Mouse (Mus musculus): Measurements from ENCODE around the gene Nefh. TPM values are rescaled to one million over a fixed set of nuclear protein-coding genes. Genes with fewer than 3 reads are reported as not detected.

Gene Nefh
- polyA plus RNA-seq, 1 experiment from 2014 or later, result 0.11 TPM

DNA sequence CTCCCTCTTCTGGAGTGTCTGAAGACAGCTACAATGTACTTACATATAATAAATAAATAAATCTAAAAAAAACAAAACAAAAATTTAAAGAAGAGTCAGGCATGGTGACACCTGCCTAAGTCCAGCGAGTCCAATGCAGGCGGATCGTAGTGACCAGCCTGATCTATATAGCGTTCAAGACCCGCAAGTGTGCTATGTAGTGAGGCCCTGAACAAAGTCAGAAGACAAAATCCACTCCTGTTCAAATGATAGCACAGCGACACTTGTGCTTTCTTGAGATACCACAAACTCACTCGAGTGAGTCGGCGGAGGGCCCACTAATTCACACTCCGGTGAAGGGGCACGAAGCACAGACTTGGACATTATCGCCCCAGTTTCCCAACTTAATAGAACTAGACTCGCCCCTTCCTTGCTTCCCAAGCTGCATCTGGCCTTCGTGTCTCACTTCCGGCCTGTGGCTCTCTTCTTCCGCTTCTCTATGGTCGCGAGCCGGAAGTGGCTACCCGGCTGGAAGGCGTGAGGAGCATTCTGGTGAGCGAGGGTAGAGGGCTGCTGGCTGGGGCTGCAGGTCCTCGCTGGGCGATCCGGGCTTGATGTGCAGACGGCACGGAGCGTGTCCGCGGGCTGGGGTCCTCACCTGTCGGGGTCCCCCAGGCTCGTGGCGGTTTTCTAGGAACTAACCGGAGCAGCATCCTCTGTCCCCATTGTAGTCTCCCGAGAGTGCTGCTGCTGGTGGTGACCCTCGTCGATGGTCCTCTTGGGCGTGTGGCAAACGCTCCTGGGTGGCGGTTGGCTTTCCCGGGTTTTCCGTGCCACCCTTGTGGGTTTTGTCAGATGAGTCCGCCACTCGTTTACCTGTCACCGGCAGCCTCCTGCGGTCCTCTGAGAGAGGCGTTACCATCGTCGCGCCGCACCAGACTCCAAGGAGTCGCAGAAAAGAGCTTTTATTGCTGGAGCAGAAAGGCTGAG, 52.7 kb downstream of the Nefh start, which contains the start of gene Thoc5:
TSS of gene Thoc5 (plus strand) at position 473 of the 969 bp plus-strand sequence.
- no peaks in the 10 kb centered on the region for H3K9me3 ChIP-seq (replicated peaks; ENCODE audit: control insufficient read depth, low read length)
- 2% methylated on average over 52 of the region's 52 CpGs for WGBS (ENCODE audit: insufficient replicate concordance)
- peak within 1 kb of the TSS; percentile 87 for H3K9ac ChIP-seq (ENCODE audit: low read depth, low read length)
- H3K27ac ChIP-seq (ENCODE audit: low read length), result peak within 1 kb of the TSS; percentile 77
- peak within 1 kb of the TSS; percentile 94 for H3K4me3 ChIP-seq (ENCODE audit: low read depth, low read length)
- peaks cover 2% of the 10 kb centered on the region; the same call in 1 of the 2 replicates for H3K36me3 ChIP-seq (ENCODE audit: control insufficient read depth, insufficient read depth)
- ATAC-seq (ENCODE audit: low read depth), result peak; percentile 84
- peak within 1 kb of the TSS; percentile 96 for H3K4me2 ChIP-seq (ENCODE audit: low read depth, low read length)
- H3K27me3 ChIP-seq (ENCODE audit: control insufficient read depth, insufficient read depth, low read depth, low read length), result no peaks in the 10 kb centered on the region
- H3K4me1 ChIP-seq (ENCODE audit: control insufficient read depth, low read depth, low read length), result peaks cover 7% of the 10 kb centered on the region

Small RNAs within 50 kb of the gene (microRNA-seq; reads per million reads assigned to microRNA genes)
- not detected for gene Mir6918

Other genes starting within 250 kb of the Nefh start
- gene Uqcr10, start 243.7 kb downstream of the Nefh start, polyA plus RNA-seq (2015; fragmentation: Nextera tagmentation; extraction: Ambion mirVana), result 606 and 617 TPM in 2 replicates
- 21.4 and 21.7 TPM in 2 replicates for gene Zmat5, start 243.4 kb downstream of the Nefh start, polyA plus RNA-seq (2015; fragmentation: Nextera tagmentation; extraction: Ambion mirVana)
- gene Cabp7, start 201.3 kb downstream of the Nefh start, polyA plus RNA-seq (2015; fragmentation: Nextera tagmentation; extraction: Ambion mirVana), result 0.04 and 0.06 TPM in 2 replicates
- gene Nf2, start 98.5 kb downstream of the Nefh start, polyA plus RNA-seq (2015; fragmentation: Nextera tagmentation; extraction: Ambion mirVana), result 11.1 and 11.9 TPM in 2 replicates
- gene Nipsnap1, start 74.1 kb downstream of the Nefh start, polyA plus RNA-seq (2015; fragmentation: Nextera tagmentation; extraction: Ambion mirVana), result 101 and 106 TPM in 2 replicates
- gene Thoc5, start 52.7 kb downstream of the Nefh start, polyA plus RNA-seq (2015; fragmentation: Nextera tagmentation; extraction: Ambion mirVana), result 12.6 and 13.2 TPM in 2 replicates
- 78.9 and 81.7 TPM in 2 replicates for gene Ap1b1, start 38.8 kb upstream of the Nefh start, polyA plus RNA-seq (2015; fragmentation: Nextera tagmentation; extraction: Ambion mirVana)
- 0.27 and 0.36 TPM in 2 replicates for gene Rasl10a, start 110.1 kb upstream of the Nefh start, polyA plus RNA-seq (2015; fragmentation: Nextera tagmentation; extraction: Ambion mirVana)
- gene Gas2l1, start 117.3 kb upstream of the Nefh start, polyA plus RNA-seq (2015; fragmentation: Nextera tagmentation; extraction: Ambion mirVana), result 8.4 and 9.4 TPM in 2 replicates
- gene Rhbdd3, start 150.9 kb upstream of the Nefh start, polyA plus RNA-seq (2015; fragmentation: Nextera tagmentation; extraction: Ambion mirVana), result 11.1 TPM in 2 replicates
- 232 and 241 TPM in 2 replicates for gene Ewsr1, start 151.2 kb upstream of the Nefh start, polyA plus RNA-seq (2015; fragmentation: Nextera tagmentation; extraction: Ambion mirVana)
- 2.8 and 3.1 TPM in 2 replicates for gene Emid1, start 204.2 kb upstream of the Nefh start, polyA plus RNA-seq (2015; fragmentation: Nextera tagmentation; extraction: Ambion mirVana)